Mouse (Mus musculus): ENCODE results near the gene Slc35e1. TPM values are rescaled to one million over a fixed set of nuclear protein-coding genes. Genes with fewer than 3 reads are reported as not detected.
A peak's percentile ranks its signal among the peaks of the same experiment; 100 is the strongest.

Gene Slc35e1
- polyA plus RNA-seq (2012; rRNA removed) = 40.1 and 41.1 TPM in 2 replicates

- Histone ChIP-seq H3K27ac (ENCODE audit: insufficient read depth, low read length) (peak within 1 kb of the TSS; percentile 21; the same call in 1 of the 2 replicates), H3K4me3 (replicated peaks; ENCODE audit: insufficient read depth, low read depth, low read length) (peak within 1 kb of the TSS; percentile 88), H3K27me3 (ENCODE audit: control insufficient read depth, insufficient read depth, low read length) (no peaks in the 10 kb centered on the region), H3K4me1 (ENCODE audit: control insufficient read depth, insufficient read depth, low read length) (peaks cover 27% of the 10 kb centered on the region)
- peak in 1 of 2 experiments; percentile 51 for DNase-seq
- TF ChIP-seq CTCF (IDR thresholded peaks at IDR 0.05; ENCODE audit: borderline replicate concordance, insufficient read depth, low read depth, low read length) (no peak), POLR2A (IDR thresholded peaks at IDR 0.05; ENCODE audit: borderline replicate concordance, insufficient read depth, low read length) (no peak)
- WGBS = 1% methylated on average over 93 of the region's 98 CpGs
Measured at GRCm38 (mm10) chr8:72491680-72492621, at the start of gene Slc35e1. Gene Slc35e1 (minus strand): TSS chr8:72492614.

DNA sequence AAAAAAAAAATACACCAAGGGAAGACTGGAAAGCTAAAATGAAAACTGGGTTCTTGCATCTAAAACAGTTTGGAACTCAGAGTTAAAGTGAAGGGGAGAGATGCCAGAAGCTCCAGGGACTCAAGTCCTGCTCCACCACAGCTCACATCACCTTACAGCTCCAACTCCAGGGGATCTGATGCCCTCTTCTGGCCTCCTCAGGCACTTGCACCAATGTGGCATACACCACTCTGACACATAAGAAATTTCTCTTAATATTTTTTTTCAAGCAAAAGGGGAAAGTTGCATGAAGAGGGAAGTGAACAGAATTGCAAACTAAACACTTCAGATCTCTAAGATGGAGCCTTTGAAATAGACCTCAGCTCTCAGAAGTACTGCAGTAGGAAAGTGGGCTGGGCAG is 46.8 kb upstream of the Slc35e1 start:
- H3K27ac ChIP-seq (ENCODE audit: insufficient read depth, low read length) = no peak overlapping the region
- TF ChIP-seq CTCF (IDR thresholded peaks at IDR 0.05; ENCODE audit: borderline replicate concordance, insufficient read depth, low read depth, low read length) (peak; percentile 24; the same call in 1 of the 2 replicates), POLR2A (IDR thresholded peaks at IDR 0.05; ENCODE audit: borderline replicate concordance, insufficient read depth, low read length) (no peak)
- H3K4me3 ChIP-seq (replicated peaks; ENCODE audit: insufficient read depth, low read depth, low read length) = no peak overlapping the region
- peaks cover 20% of the 10 kb centered on the region; the same call in 1 of the 2 replicates for H3K4me1 ChIP-seq (ENCODE audit: control insufficient read depth, insufficient read depth, low read length)
- DNase-seq = no peak
- H3K27me3 ChIP-seq (ENCODE audit: control insufficient read depth, insufficient read depth, low read length) = no peaks in the 10 kb centered on the region

DNA sequence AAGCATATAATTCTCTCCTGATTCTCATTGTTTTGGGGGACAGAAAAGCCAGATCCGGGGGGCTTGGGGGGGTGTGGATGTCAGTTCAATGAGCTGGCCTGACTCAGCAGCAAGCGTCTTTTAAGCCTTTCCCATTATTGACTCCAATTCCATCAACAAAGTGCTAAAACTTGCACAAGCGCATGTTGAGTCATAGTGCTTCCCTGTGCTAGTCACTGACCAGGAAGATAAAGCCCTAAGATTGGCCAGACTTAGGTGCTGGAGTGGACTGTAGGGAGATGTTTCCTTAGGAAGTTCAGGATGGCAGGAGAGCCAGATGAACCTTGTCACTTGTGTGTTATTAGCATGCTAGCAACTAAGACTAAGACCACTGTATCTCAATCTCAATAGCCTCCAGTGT is 42.5 kb upstream of the Slc35e1 start:
- Histone ChIP-seq H3K4me3 (replicated peaks; ENCODE audit: insufficient read depth, low read depth, low read length) (no peak overlapping the region), H3K27me3 (ENCODE audit: control insufficient read depth, insufficient read depth, low read length) (no peaks in the 10 kb centered on the region), H3K27ac (ENCODE audit: insufficient read depth, low read length) (no peak overlapping the region), H3K4me1 (ENCODE audit: control insufficient read depth, insufficient read depth, low read length) (peaks cover 20% of the 10 kb centered on the region; the same call in 1 of the 2 replicates)
- WGBS = 97% methylated on average over 3 of the region's 3 CpGs
- DNase-seq = no peak
- TF ChIP-seq CTCF (IDR thresholded peaks at IDR 0.05; ENCODE audit: borderline replicate concordance, insufficient read depth, low read depth, low read length) = no peak
- no peak for TF ChIP-seq POLR2A (IDR thresholded peaks at IDR 0.05; ENCODE audit: borderline replicate concordance, insufficient read depth, low read length)

DNA sequence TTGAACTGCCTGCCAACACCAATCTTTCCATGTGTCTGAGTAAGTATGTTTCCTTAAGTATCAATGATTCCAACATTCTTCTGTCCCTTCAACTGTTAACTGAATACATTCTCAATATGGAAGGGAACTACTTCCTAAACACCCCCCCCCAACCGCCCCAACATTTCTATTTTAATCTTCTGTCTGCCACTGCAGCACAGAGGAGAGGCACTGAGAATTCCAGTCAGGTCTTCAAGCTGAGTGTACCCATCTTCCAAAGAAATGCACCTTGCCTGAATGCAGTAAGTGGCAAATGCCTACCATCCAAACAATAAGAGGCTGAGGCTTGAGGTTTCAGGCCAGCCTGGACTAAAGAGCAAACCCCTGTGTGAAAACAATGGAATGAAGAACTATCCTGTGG is 39.7 kb upstream of the Slc35e1 start:
- Histone ChIP-seq H3K27me3 (ENCODE audit: control insufficient read depth, insufficient read depth, low read length) (no peaks in the 10 kb centered on the region), H3K4me3 (replicated peaks; ENCODE audit: insufficient read depth, low read depth, low read length) (no peak overlapping the region), H3K27ac (ENCODE audit: insufficient read depth, low read length) (no peak overlapping the region), H3K4me1 (ENCODE audit: control insufficient read depth, insufficient read depth, low read length) (peaks cover 16% of the 10 kb centered on the region)
- TF ChIP-seq CTCF (IDR thresholded peaks at IDR 0.05; ENCODE audit: borderline replicate concordance, insufficient read depth, low read depth, low read length) = no peak
- no peak for TF ChIP-seq POLR2A (IDR thresholded peaks at IDR 0.05; ENCODE audit: borderline replicate concordance, insufficient read depth, low read length)
- WGBS = 100% methylated on average over 1 of the region's 1 CpGs
- DNase-seq = no peak

- Histone ChIP-seq H3K4me3 (replicated peaks; ENCODE audit: insufficient read depth, low read depth, low read length) (no peak overlapping the region), H3K27ac (ENCODE audit: insufficient read depth, low read length) (no peak overlapping the region), H3K4me1 (ENCODE audit: control insufficient read depth, insufficient read depth, low read length) (no peaks in the 10 kb centered on the region; the same call in 1 of the 2 replicates), H3K27me3 (ENCODE audit: control insufficient read depth, insufficient read depth, low read length) (no peaks in the 10 kb centered on the region)
- no peak for DNase-seq
- TF ChIP-seq CTCF (IDR thresholded peaks at IDR 0.05; ENCODE audit: borderline replicate concordance, insufficient read depth, low read depth, low read length) (no peak), POLR2A (IDR thresholded peaks at IDR 0.05; ENCODE audit: borderline replicate concordance, insufficient read depth, low read length) (no peak)
Measured at GRCm38 (mm10) chr8:72521888-72522287, 29.5 kb upstream of the Slc35e1 start.

- H3K4me1 ChIP-seq (ENCODE audit: control insufficient read depth, insufficient read depth, low read length) = peaks cover 10% of the 10 kb centered on the region
- no peak for DNase-seq
- H3K27ac ChIP-seq (ENCODE audit: insufficient read depth, low read length) = no peak overlapping the region
- H3K4me3 ChIP-seq (replicated peaks; ENCODE audit: insufficient read depth, low read depth, low read length) = no peak overlapping the region
- no peaks in the 10 kb centered on the region for H3K27me3 ChIP-seq (ENCODE audit: control insufficient read depth, insufficient read depth, low read length)
- 79% methylated on average over 7 of the region's 7 CpGs for WGBS
- TF ChIP-seq POLR2A (IDR thresholded peaks at IDR 0.05; ENCODE audit: borderline replicate concordance, insufficient read depth, low read length) (no peak), CTCF (IDR thresholded peaks at IDR 0.05; ENCODE audit: borderline replicate concordance, insufficient read depth, low read depth, low read length) (no peak)
Measured at GRCm38 (mm10) chr8:72517421-72517988, 25.1 kb upstream of the Slc35e1 start.

DNA sequence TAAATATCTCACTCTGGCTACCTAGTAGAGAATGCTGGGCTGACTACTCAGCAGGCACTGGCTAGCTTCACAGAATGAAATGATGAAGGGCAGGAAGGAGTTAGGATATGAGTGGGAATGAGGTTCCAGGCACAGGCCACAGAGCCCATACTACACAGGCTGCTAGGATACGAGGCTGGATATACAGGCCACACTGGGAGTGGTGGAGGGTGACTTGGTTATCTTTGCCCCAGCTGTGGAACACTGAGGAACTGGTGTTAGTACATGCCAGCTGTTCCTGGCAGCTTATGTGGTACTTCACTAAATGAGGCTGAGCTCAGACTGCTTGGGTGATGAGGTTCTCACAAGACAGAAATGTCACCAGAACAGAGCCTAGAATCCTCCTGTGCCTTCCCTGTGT is 20.7 kb upstream of the Slc35e1 start:
- Histone ChIP-seq H3K27ac (ENCODE audit: insufficient read depth, low read length) (no peak overlapping the region), H3K4me1 (ENCODE audit: control insufficient read depth, insufficient read depth, low read length) (peaks cover 19% of the 10 kb centered on the region), H3K27me3 (ENCODE audit: control insufficient read depth, insufficient read depth, low read length) (no peaks in the 10 kb centered on the region), H3K4me3 (replicated peaks; ENCODE audit: insufficient read depth, low read depth, low read length) (no peak overlapping the region)
- no peak for DNase-seq
- TF ChIP-seq POLR2A (IDR thresholded peaks at IDR 0.05; ENCODE audit: borderline replicate concordance, insufficient read depth, low read length) = no peak
- no peak for TF ChIP-seq CTCF (IDR thresholded peaks at IDR 0.05; ENCODE audit: borderline replicate concordance, insufficient read depth, low read depth, low read length)
- WGBS = 80% methylated on average over 1 of the region's 1 CpGs
